In the genomic region with DNA sequence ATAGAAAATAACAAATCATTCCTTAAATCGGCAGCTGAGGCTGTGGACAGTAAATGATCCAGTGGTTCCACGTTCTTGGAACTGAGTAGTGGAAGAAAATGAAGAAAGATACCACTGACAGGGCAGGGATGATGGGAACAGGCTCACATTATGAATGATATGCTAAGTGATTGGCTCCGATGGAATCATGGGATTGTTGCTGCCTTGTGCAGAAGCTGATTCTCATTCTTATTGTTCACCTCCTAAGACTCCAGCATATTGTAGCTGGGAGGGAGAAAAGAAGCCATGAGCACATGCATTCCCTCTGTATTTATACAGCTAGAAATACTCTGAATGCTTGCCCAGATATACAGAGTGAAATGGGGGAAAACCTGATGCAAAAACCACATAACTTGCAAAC, we compare ENCODE assay signal across 20 mouse cellular contexts.
A peak's percentile ranks its signal among the peaks of the same experiment; 100 is the strongest.
DNase-seq lines count a peak whose midpoint lies in the region; ATAC-seq and TF ChIP-seq lines count a peak whose summit lies in the region.
"Had no signal": no experiment of that assay in that cellular context is flagged by ENCODE, and none has a peak within 500 bp of the region (broad histone marks: within the 10 kb centered on the region; RNA-seq: fewer than 3 reads in every experiment).

No protein-coding gene starts in this region.

- H3K4me2 ChIP-seq in neural tube, embryonic 11.5 days (ENCODE audit: low read depth), result no peak overlapping the region
- H3K4me2 ChIP-seq in hindbrain, embryonic 11.5 days (replicated peaks; ENCODE audit: low read depth, low read length), result no peak overlapping the region
- H3K4me2 ChIP-seq in hindbrain, postnatal 0 days (ENCODE audit: low read depth, low read length), result no peak overlapping the region
- H3K4me2 ChIP-seq in midbrain, postnatal 0 days (ENCODE audit: low read depth, low read length, poor library complexity, severe bottlenecking), result no peak overlapping the region
- H3K4me2 ChIP-seq in kidney, embryonic 14.5 days (replicated peaks; ENCODE audit: low read depth, low read length), result no peak overlapping the region
- H3K4me2 ChIP-seq: heart, embryonic 15.5 days; limb, embryonic 12.5 days; liver, embryonic 11.5 days had no signal

- 67% methylated on average over 3 of the region's 3 CpGs for WGBS in neural tube, embryonic 11.5 days
- 67% methylated on average over 3 of the region's 3 CpGs for WGBS in hindbrain, embryonic 11.5 days
- 58% methylated on average over 3 of the region's 3 CpGs for WGBS in hindbrain, postnatal 0 days
- 50% methylated on average over 3 of the region's 3 CpGs for WGBS in midbrain, postnatal 0 days
- 81% methylated on average over 3 of the region's 3 CpGs for WGBS in kidney, embryonic 14.5 days

- no peaks in the 10 kb centered on the region for H3K9me3 ChIP-seq in neural tube, embryonic 11.5 days (ENCODE audit: control insufficient read depth, low read length)
- H3K9me3 ChIP-seq in hindbrain, embryonic 11.5 days (ENCODE audit: control insufficient read depth, low read length), result no peaks in the 10 kb centered on the region
- no peaks in the 10 kb centered on the region for H3K9me3 ChIP-seq in hindbrain, postnatal 0 days (ENCODE audit: low read length)
- H3K9me3 ChIP-seq in midbrain, postnatal 0 days (ENCODE audit: low read length), result no peaks in the 10 kb centered on the region
- H3K9me3 ChIP-seq in kidney, embryonic 14.5 days (ENCODE audit: control insufficient read depth, low read length), result no peaks in the 10 kb centered on the region
- H3K9me3 ChIP-seq: heart, embryonic 15.5 days; limb, embryonic 12.5 days had no signal

- TF ChIP-seq CTCF in hindbrain, postnatal 0 days (IDR thresholded peaks at IDR 0.05; ENCODE audit: low read depth), result no peak
- no peak for TF ChIP-seq CTCF in midbrain, postnatal 0 days (IDR thresholded peaks at IDR 0.05)

- no peak for DNase-seq in neural tube, embryonic 11.5 days (ENCODE audit: low spot score)
- no peak for DNase-seq in neural tube, embryonic 10.5 days (ENCODE audit: extremely low spot score, low spot score)
- peak; percentile 25 for DNase-seq in hindbrain, embryonic 11.5 days (ENCODE audit: low spot score)
- peak; percentile 5 for DNase-seq in hindbrain, postnatal 0 days (ENCODE audit: low spot score)
- DNase-seq in midbrain, postnatal 0 days (ENCODE audit: low spot score), result no peak
- no peak for DNase-seq in layer of hippocampus, postnatal 14 days (ENCODE audit: low spot score in 2 of 2)
- DNase-seq in adipocyte (ENCODE audit: low spot score), result no peak
- DNase-seq: adrenal gland, postnatal 14 days; cerebellum, adult 8-10 months; cerebellum, postnatal 36 days; heart, postnatal 36 days; kidney, adult 2 months; kidney, postnatal 14 days; liver, postnatal 0 days had no signal

- H3K27me3 ChIP-seq in neural tube, embryonic 11.5 days (ENCODE audit: control insufficient read depth, insufficient read depth, low read length), result no peaks in the 10 kb centered on the region
- H3K27me3 ChIP-seq in hindbrain, embryonic 11.5 days (ENCODE audit: control insufficient read depth, insufficient read depth, low read length), result no peaks in the 10 kb centered on the region
- H3K27me3 ChIP-seq in hindbrain, postnatal 0 days (ENCODE audit: insufficient read depth, low read length), result no peaks in the 10 kb centered on the region
- H3K27me3 ChIP-seq in midbrain, postnatal 0 days (ENCODE audit: insufficient read depth, low read length), result no peaks in the 10 kb centered on the region
- H3K27me3 ChIP-seq in kidney, embryonic 14.5 days (ENCODE audit: control insufficient read depth, insufficient read depth, low read length), result no peaks in the 10 kb centered on the region
- H3K27me3 ChIP-seq: heart, embryonic 15.5 days; limb, embryonic 12.5 days had no signal

- 0 out of 2 replicates have a peak overlapping the region, but pooled peaks have one; percentile 49 for H3K27ac ChIP-seq in neural tube, embryonic 11.5 days (ENCODE audit: low read depth, low read length)
- peak overlapping the region; percentile 55 for H3K27ac ChIP-seq in hindbrain, embryonic 11.5 days (ENCODE audit: low read depth, low read length)
- no peak overlapping the region for H3K27ac ChIP-seq in hindbrain, postnatal 0 days
- H3K27ac ChIP-seq in midbrain, postnatal 0 days (ENCODE audit: low read depth, low read length), result peak overlapping the region; percentile 71
- H3K27ac ChIP-seq in kidney, embryonic 14.5 days (ENCODE audit: low read depth, low read length), result no peak overlapping the region
- H3K27ac ChIP-seq: heart, embryonic 15.5 days; limb, embryonic 12.5 days; macrophage had no signal

- H3K4me3 ChIP-seq in neural tube, embryonic 11.5 days (ENCODE audit: low read depth, low read length), result no peak overlapping the region
- no peak overlapping the region for H3K4me3 ChIP-seq in hindbrain, embryonic 11.5 days (ENCODE audit: low read depth, low read length)
- H3K4me3 ChIP-seq in hindbrain, postnatal 0 days (ENCODE audit: low read length), result no peak overlapping the region
- H3K4me3 ChIP-seq in midbrain, postnatal 0 days (ENCODE audit: low read depth, low read length), result no peak overlapping the region
- H3K4me3 ChIP-seq in kidney, embryonic 14.5 days (ENCODE audit: low read length), result no peak overlapping the region
- H3K4me3 ChIP-seq: heart, embryonic 15.5 days; limb, embryonic 12.5 days had no signal

- H3K9ac ChIP-seq in neural tube, embryonic 11.5 days (ENCODE audit: low read length), result no peak overlapping the region
- H3K9ac ChIP-seq in hindbrain, embryonic 11.5 days (ENCODE audit: low read depth, low read length), result no peak overlapping the region
- no peak overlapping the region for H3K9ac ChIP-seq in hindbrain, postnatal 0 days (replicated peaks; ENCODE audit: low read length)
- no peak overlapping the region for H3K9ac ChIP-seq in midbrain, postnatal 0 days (replicated peaks; ENCODE audit: low read length, poor library complexity, severe bottlenecking)
- no peak overlapping the region for H3K9ac ChIP-seq in kidney, embryonic 14.5 days (ENCODE audit: low read depth, low read length)
- H3K9ac ChIP-seq: heart, embryonic 15.5 days; limb, embryonic 12.5 days; liver, postnatal 0 days had no signal

- H3K4me1 ChIP-seq in neural tube, embryonic 11.5 days (ENCODE audit: control insufficient read depth, insufficient read depth, low read length), result no peaks in the 10 kb centered on the region
- H3K4me1 ChIP-seq in hindbrain, embryonic 11.5 days (replicated peaks; ENCODE audit: control insufficient read depth, insufficient read depth, low read length), result no peaks in the 10 kb centered on the region
- no peaks in the 10 kb centered on the region for H3K4me1 ChIP-seq in hindbrain, postnatal 0 days (ENCODE audit: insufficient read depth, low read length)
- H3K4me1 ChIP-seq in midbrain, postnatal 0 days (ENCODE audit: insufficient read depth, low read length), result no peaks in the 10 kb centered on the region
- H3K4me1 ChIP-seq in kidney, embryonic 14.5 days (ENCODE audit: control insufficient read depth, insufficient read depth, low read length), result no peaks in the 10 kb centered on the region
- H3K4me1 ChIP-seq: heart, embryonic 15.5 days; limb, embryonic 12.5 days had no signal

- ATAC-seq in neural tube, embryonic 11.5 days (ENCODE audit: insufficient read depth, low FRiP score, low TSS enrichment), result peak; percentile 43; the same call in 1 of the 2 replicates
- peak; percentile 63 for ATAC-seq in hindbrain, embryonic 11.5 days (ENCODE audit: low FRiP score)
- ATAC-seq in hindbrain, postnatal 0 days, result no peak
- ATAC-seq in midbrain, postnatal 0 days (ENCODE audit: low FRiP score), result peak; percentile 79; the same call in 1 of the 2 replicates
- ATAC-seq in kidney, embryonic 14.5 days (ENCODE audit: low FRiP score, low TSS enrichment), result no peak
- ATAC-seq: liver, postnatal 0 days; lung, postnatal 0 days had no signal

- H3K36me3 ChIP-seq in neural tube, embryonic 11.5 days (ENCODE audit: control insufficient read depth, insufficient read depth, low read length), result no peaks in the 10 kb centered on the region
- H3K36me3 ChIP-seq in hindbrain, embryonic 11.5 days (ENCODE audit: control insufficient read depth, insufficient read depth, low read length), result no peaks in the 10 kb centered on the region
- no peaks in the 10 kb centered on the region for H3K36me3 ChIP-seq in hindbrain, postnatal 0 days (ENCODE audit: insufficient read depth, low read length)
- H3K36me3 ChIP-seq in midbrain, postnatal 0 days (ENCODE audit: insufficient read depth, low read length), result no peaks in the 10 kb centered on the region
- no peaks in the 10 kb centered on the region for H3K36me3 ChIP-seq in kidney, embryonic 14.5 days (ENCODE audit: control insufficient read depth, insufficient read depth, low read length)
- H3K36me3 ChIP-seq: heart, embryonic 15.5 days; limb, embryonic 12.5 days had no signal

Comparison
In these comparisons a context has a peak if more than half of its experiments do, and no peak if none do; other contexts are left out.
1. ATAC-seq: peak in neural tube, embryonic 11.5 days (single experiment), hindbrain, embryonic 11.5 days (single experiment) and midbrain, postnatal 0 days (single experiment); none in hindbrain, postnatal 0 days (single experiment) and kidney, embryonic 14.5 days (single experiment).
2. H3K27ac ChIP-seq: peak in neural tube, embryonic 11.5 days (single experiment), hindbrain, embryonic 11.5 days (single experiment) and midbrain, postnatal 0 days (single experiment); none in hindbrain, postnatal 0 days (single experiment) and kidney, embryonic 14.5 days (single experiment).
3. DNase-seq: peak in hindbrain, embryonic 11.5 days (single experiment) and hindbrain, postnatal 0 days (single experiment); none in neural tube, embryonic 11.5 days (single experiment), neural tube, embryonic 10.5 days (single experiment), midbrain, postnatal 0 days (single experiment), layer of hippocampus, postnatal 14 days (0 of 2) and adipocyte (single experiment).